Mouse (Mus musculus) heart, postnatal 0 days (tissue): ENCODE data around the gene Eya4.

Experiments
- CTCF ChIP-seq: IDR thresholded peaks from 2 replicates; pipeline ENCODE4 v1.5.1; 2016; ENCODE audit warnings: antibody characterized with exemption, control low read depth, low read depth
- EP300 ChIP-seq: IDR thresholded peaks from 2 replicates; pipeline ENCODE4 v1.6.1; 2016; ENCODE audit warnings: antibody characterized with exemption, low read depth

GRCm38 (mm10) chr10:23327651-23328050 lies 22.9 kb downstream of the Eya4 start:
- TF ChIP-seq CTCF = no peak
- no peak for TF ChIP-seq EP300
